Mouse (Mus musculus) bone marrow macrophage, adult 2 months (primary cell): ENCODE data around the gene Tuba4a. TPM values are rescaled to one million over a fixed set of nuclear protein-coding genes. Genes with fewer than 3 reads are reported as not detected.

Experiments used
- H3K27ac ChIP-seq: 2 replicates; pipeline ENCODE4 v1.5.1; 2012; ENCODE audit warnings: low read depth, low read length; ENCODE audit not compliant: insufficient read depth
- H3K4me1 ChIP-seq: 2 replicates; pipeline ENCODE4 v1.6.1; 2012; ENCODE audit warnings: low read length; ENCODE audit not compliant: control insufficient read depth, insufficient read depth
- H3K4me3 ChIP-seq: 2 replicates; pipeline ENCODE4 v1.5.1; 2012; ENCODE audit warnings: mild to moderate bottlenecking, low read length, moderate library complexity; ENCODE audit not compliant: insufficient read depth
- CTCF ChIP-seq: IDR thresholded peaks from 2 replicates; pipeline ENCODE4 v1.5.1; 2012; ENCODE audit warnings: low read depth, mild to moderate bottlenecking, low read length, moderate library complexity
- POLR2A ChIP-seq: IDR thresholded peaks from 2 replicates; pipeline ENCODE4 v1.6.1; 2012; ENCODE audit warnings: mild to moderate bottlenecking, low read depth, low read length, borderline replicate concordance
- polyA plus RNA-seq: library from polyadenylated mRNA; stranded (reverse); fragments of >200 nt; gene quantifications from 2 replicates; pipeline ENCODE4 v1.2.4, GENCODE M21; 2012; ENCODE audit not compliant: missing spikeins, insufficient read depth, insufficient read length

Tuba4a gene
- polyA plus RNA-seq, 1 experiment, result 47.0 TPM

GRCm38 (mm10) chr1:75223532-75223931 lies 3.9 kb upstream of the Tuba4a start:
- Histone ChIP-seq H3K27ac (no peak overlapping the region), H3K4me3 (no peak overlapping the region), H3K4me1 (peaks cover 7% of the 10 kb centered on the region)
- TF ChIP-seq POLR2A (no peak), CTCF (no peak)

GRCm38 (mm10) chr1:75222926-75223325 lies 3.3 kb upstream of the Tuba4a start:
- Histone ChIP-seq H3K27ac (no peak overlapping the region), H3K4me1 (peaks cover 10% of the 10 kb centered on the region), H3K4me3 (no peak overlapping the region)
- TF ChIP-seq POLR2A (no peak), CTCF (no peak)

DNA sequence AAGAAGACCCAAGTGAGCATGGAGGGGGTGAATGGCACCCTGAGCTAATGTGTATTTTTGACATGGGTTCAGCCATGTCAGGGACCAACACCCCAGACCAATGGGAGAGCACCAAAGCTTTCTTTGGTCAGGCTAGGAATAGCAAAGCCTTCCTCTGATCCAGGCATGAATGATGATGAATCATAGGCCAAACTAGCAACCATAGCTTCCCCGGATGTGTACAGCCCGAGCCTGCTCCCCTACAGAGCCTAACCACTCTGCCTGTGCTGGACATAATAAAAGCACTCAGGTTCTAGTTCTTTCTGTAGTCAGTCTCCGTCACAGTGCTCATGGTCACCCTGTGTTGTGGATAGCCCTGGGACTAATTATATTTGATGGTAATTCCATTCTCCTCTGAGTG lies 1.9 kb upstream of the Tuba4a start:
- Histone ChIP-seq H3K4me1 (peaks cover 12% of the 10 kb centered on the region), H3K4me3 (no peak overlapping the region), H3K27ac (no peak overlapping the region)
- TF ChIP-seq CTCF (no peak), POLR2A (no peak)

DNA sequence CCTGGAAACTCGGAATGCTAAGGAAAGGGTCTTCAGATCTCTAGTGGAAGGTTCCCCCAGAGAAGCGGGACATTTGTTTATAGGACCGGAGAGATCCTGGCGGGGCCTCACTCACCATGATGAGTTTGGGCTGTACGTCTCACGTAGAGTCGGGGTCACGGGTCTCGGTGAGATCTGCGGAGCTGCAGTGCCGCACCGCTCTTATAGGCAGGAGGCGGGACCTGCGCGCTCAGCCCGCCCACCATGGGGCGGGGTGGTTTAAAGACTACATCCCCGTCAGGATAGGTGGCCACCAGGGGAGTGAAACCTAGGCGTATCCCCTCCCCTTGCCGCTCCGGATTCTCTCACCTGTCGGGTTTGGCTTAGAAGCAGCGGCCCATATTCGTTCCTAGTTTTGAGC lies 587 bp downstream of the Tuba4a start:
- TF ChIP-seq CTCF, result no peak
- peak; percentile 87; the same call in 1 of the 2 replicates for TF ChIP-seq POLR2A
- H3K27ac ChIP-seq, result peak overlapping the region; percentile 10
- H3K4me3 ChIP-seq, result peak overlapping the region; percentile 95
- peaks cover 27% of the 10 kb centered on the region for H3K4me1 ChIP-seq

- peak overlapping the region; percentile 10 for H3K27ac ChIP-seq
- H3K4me3 ChIP-seq, result peak overlapping the region; percentile 95
- TF ChIP-seq CTCF (no peak), POLR2A (no peak)
- H3K4me1 ChIP-seq, result peaks cover 33% of the 10 kb centered on the region
These were observed 1.3 kb downstream of the Tuba4a start for GRCm38 (mm10) chr1:75218227-75219001.

- peaks cover 38% of the 10 kb centered on the region for H3K4me1 ChIP-seq
- H3K4me3 ChIP-seq, result peak overlapping the region; percentile 95
- no peak overlapping the region for H3K27ac ChIP-seq
- TF ChIP-seq POLR2A, result no peak
- no peak for TF ChIP-seq CTCF
These were observed 1.8 kb downstream of the Tuba4a start for GRCm38 (mm10) chr1:75217893-75218226.

GRCm38 (mm10) chr1:75216797-75217585 lies 2.7 kb downstream of the Tuba4a start:
- Histone ChIP-seq H3K27ac (no peak overlapping the region), H3K4me3 (no peak overlapping the region), H3K4me1 (peaks cover 43% of the 10 kb centered on the region)
- TF ChIP-seq CTCF (no peak), POLR2A (no peak)

GRCm38 (mm10) chr1:75215785-75216184 lies 3.9 kb downstream of the Tuba4a start:
- no peak overlapping the region for H3K27ac ChIP-seq
- no peak overlapping the region for H3K4me3 ChIP-seq
- TF ChIP-seq CTCF, result no peak
- no peak for TF ChIP-seq POLR2A
- H3K4me1 ChIP-seq, result peaks cover 43% of the 10 kb centered on the region

DNA sequence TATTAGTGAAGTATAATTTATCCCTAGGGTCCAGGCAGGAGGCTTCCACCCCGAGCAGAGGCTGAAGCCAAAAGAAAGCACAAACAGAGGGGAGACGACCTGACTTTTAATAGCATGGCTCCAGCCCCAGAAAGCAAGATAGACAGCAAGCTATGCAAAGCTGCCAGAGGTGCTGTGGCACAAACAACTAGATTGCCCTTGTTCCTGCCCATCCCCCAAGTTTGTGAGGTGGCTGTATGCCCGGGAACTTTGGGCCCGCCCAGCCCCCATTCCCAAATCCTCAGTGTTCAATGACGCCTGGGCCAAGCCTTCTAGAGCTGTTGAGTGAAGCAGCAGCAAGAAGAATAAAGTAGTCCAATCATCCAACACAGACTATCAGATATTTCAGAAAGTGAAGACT lies 4.8 kb downstream of the Tuba4a start:
- peaks cover 46% of the 10 kb centered on the region for H3K4me1 ChIP-seq
- H3K27ac ChIP-seq, result 0 out of 2 replicates have a peak overlapping the region, but pooled peaks have one; percentile 3
- H3K4me3 ChIP-seq, result no peak overlapping the region
- TF ChIP-seq POLR2A (no peak), CTCF (no peak)

GRCm38 (mm10) chr1:75214442-75214841 lies 5.2 kb downstream of the Tuba4a start:
- peaks cover 48% of the 10 kb centered on the region for H3K4me1 ChIP-seq
- TF ChIP-seq CTCF, result no peak
- no peak for TF ChIP-seq POLR2A
- no peak overlapping the region for H3K4me3 ChIP-seq
- H3K27ac ChIP-seq, result no peak overlapping the region
